Mouse (Mus musculus) forebrain, embryonic 16.5 days (tissue): ENCODE results near the gene Hist1h2ab. TPM values are rescaled to one million over a fixed set of nuclear protein-coding genes. Genes with fewer than 3 reads are reported as not detected.
"Not testable (repeated sequence)": the region's sequence is repeated elsewhere in the genome, so short reads cannot be mapped to it uniquely, and the experiment has no call there.

ENCODE experiments used
- ATAC-seq: fragments of 200-750 bp; cut with Nextera tagmentation; 2 replicates; pipeline ENCODE4 v1.8.0; 2017; ENCODE audit warnings: mild to moderate bottlenecking, moderate library complexity
- H3K27ac ChIP-seq: fragments of 300-500 bp; sonication (generic); 2 replicates; pipeline ENCODE4 v1.5.1; 2014; ENCODE audit warnings: low read length, control low read depth
- H3K27me3 ChIP-seq: fragments of 300-500 bp; sonication (generic); replicated peaks from 2 replicates; pipeline ENCODE4 v1.6.1; 2014; ENCODE audit warnings: low read length; ENCODE audit not compliant: control insufficient read depth, insufficient read depth
- H3K36me3 ChIP-seq: fragments of 300-500 bp; sonication (generic); 2 replicates; pipeline ENCODE4 v1.6.1; 2014; ENCODE audit not compliant: control insufficient read depth, insufficient read depth
- H3K4me1 ChIP-seq: fragments of 300-500 bp; sonication (generic); replicated peaks from 2 replicates; pipeline ENCODE4 v1.6.1; 2014; ENCODE audit warnings: low read length; ENCODE audit not compliant: control insufficient read depth, insufficient read depth
- H3K4me2 ChIP-seq: fragments of 300-500 bp; sonication (generic); 2 replicates; pipeline ENCODE4 v1.6.1; 2014; ENCODE audit warnings: mild to moderate bottlenecking, low read length, control low read depth
- H3K4me3 ChIP-seq: fragments of 300-500 bp; sonication (generic); replicated peaks from 2 replicates; pipeline ENCODE4 v1.5.1; 2014; ENCODE audit warnings: mild to moderate bottlenecking, low read length, control low read depth
- H3K9ac ChIP-seq: fragments of 300-500 bp; sonication (generic); replicated peaks from 2 replicates; pipeline ENCODE4 v1.6.1; 2014; ENCODE audit warnings: low read depth, low read length, control low read depth
- H3K9me3 ChIP-seq: fragments of 300-500 bp; sonication (generic); 2 replicates; pipeline ENCODE4 v1.6.1; 2016; ENCODE audit warnings: low read length; ENCODE audit not compliant: control insufficient read depth
- WGBS: fragments of 180-500 bp; shearing (Covaris S2); extraction: QIAGEN DNeasy Blood & Tissue Kit; methylation state at CpG from one replicate; pipeline ENCODE4 v1.1.7; 2014; 5-methylcytosine and 5-hydroxymethylcytosine counted together
- polyA plus RNA-seq: library from polyadenylated mRNA; unstranded; fragments of >200 nt; fragmentation: Nextera tagmentation; extraction: Ambion mirVana; gene quantifications from 2 replicates; pipeline ENCODE4 v1.2.1, GENCODE M21; 2015

The Hist1h2ab gene
- polyA plus RNA-seq, 1 experiment from 2014 or later: 14.5 TPM

- peak overlapping the region; percentile 57 for H3K9ac ChIP-seq
- no peaks in the 10 kb centered on the region for H3K27me3 ChIP-seq
- H3K27ac ChIP-seq: peak overlapping the region; percentile 96
- H3K4me3 ChIP-seq: peak overlapping the region; percentile 51
- no peaks in the 10 kb centered on the region for H3K36me3 ChIP-seq
- under 1% methylated on average over 11 of the region's 11 CpGs for WGBS
- H3K4me1 ChIP-seq: peaks cover 14% of the 10 kb centered on the region
- ATAC-seq: no peak
- H3K9me3 ChIP-seq: no peaks in the 10 kb centered on the region
- peak overlapping the region; percentile 74 for H3K4me2 ChIP-seq
These were observed 591 bp downstream of the Hist1h2ab start for GRCm38 (mm10) chr13:23751478-23751956.

GRCm38 (mm10) chr13:23752067-23752741 lies 1.3 kb downstream of the Hist1h2ab start, which contains the start of gene Hist1h3b:
TSS of gene Hist1h3b (plus strand) at chr13:23752267.
- WGBS: under 1% methylated on average over 15 of the region's 47 CpGs
- ATAC-seq: peak; percentile 82
- not testable (repeated sequence) for H3K27me3 ChIP-seq, H3K9me3 ChIP-seq, H3K36me3 ChIP-seq
- H3K27ac ChIP-seq: peak within 1 kb of the TSS; percentile 96
- peaks cover 12% of the 10 kb centered on the region for H3K4me1 ChIP-seq
- H3K9ac ChIP-seq: peak within 1 kb of the TSS; percentile 57
- H3K4me2 ChIP-seq: peak within 1 kb of the TSS; percentile 74
- peak within 1 kb of the TSS; percentile 51 for H3K4me3 ChIP-seq

DNA sequence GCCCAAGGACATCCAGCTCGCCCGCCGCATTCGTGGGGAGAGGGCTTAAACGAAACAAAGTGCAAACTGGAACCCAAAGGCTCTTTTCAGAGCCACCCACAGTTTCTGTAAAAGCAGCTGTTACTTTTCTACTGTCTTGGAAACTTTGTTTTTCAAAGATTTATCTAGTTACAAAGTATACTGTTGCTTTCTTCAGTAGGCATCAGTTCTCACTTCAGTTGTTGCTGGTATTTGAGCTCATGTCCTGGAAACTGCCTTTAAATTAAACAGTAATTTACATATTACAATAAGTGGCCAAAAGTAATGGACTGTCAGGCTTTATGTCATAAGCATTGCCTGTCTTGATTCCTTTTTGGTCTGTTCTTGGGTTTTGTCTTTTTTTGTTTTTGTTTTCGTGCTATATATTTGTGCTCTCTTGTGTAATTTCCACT lies 1.8 kb downstream of the Hist1h2ab start:
- Histone ChIP-seq H3K9me3 (no peaks in the 10 kb centered on the region), H3K4me2 (peak overlapping the region; percentile 44), H3K36me3 (no peaks in the 10 kb centered on the region), H3K4me1 (peaks cover 14% of the 10 kb centered on the region), H3K9ac (0 out of 2 replicates have a peak overlapping the region, but pooled peaks have one; percentile 9), H3K27ac (no peak overlapping the region), H3K4me3 (peak overlapping the region; percentile 29), H3K27me3 (no peaks in the 10 kb centered on the region)
- no peak for ATAC-seq
- 4% methylated on average over 6 of the region's 6 CpGs for WGBS

- 49% methylated on average over 4 of the region's 4 CpGs for WGBS
- Histone ChIP-seq H3K9ac (no peak overlapping the region), H3K9me3 (no peaks in the 10 kb centered on the region), H3K4me3 (no peak overlapping the region), H3K27ac (no peak overlapping the region), H3K4me2 (no peak overlapping the region), H3K36me3 (no peaks in the 10 kb centered on the region), H3K4me1 (peaks cover 9% of the 10 kb centered on the region), H3K27me3 (no peaks in the 10 kb centered on the region)
- no peak for ATAC-seq
These were observed 2.6 kb downstream of the Hist1h2ab start for GRCm38 (mm10) chr13:23753314-23754078.

DNA sequence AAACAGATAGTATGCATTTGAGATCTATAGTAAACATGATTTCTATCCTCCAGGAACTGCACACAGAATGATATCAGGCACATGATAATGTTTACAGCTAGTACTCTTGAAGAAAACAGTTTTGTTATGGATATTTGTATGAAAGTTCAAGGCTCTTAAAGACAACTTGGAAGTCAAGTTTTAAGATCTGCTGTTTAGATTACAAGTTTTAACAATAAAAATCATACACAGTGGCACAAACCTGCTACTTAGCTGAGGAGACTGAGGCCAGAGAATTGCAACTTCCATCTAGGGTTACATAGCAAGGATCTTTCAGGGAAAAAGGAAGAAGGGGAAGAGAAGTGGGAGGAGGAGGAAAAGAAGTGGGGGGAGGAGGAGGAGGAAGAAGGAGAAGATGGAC lies 4.1 kb downstream of the Hist1h2ab start:
- no peaks in the 10 kb centered on the region for H3K27me3 ChIP-seq
- H3K9me3 ChIP-seq: no peaks in the 10 kb centered on the region
- ATAC-seq: no peak

GRCm38 (mm10) chr13:23756790-23757189 lies 5.9 kb downstream of the Hist1h2ab start, which contains the start of gene Hist1h4b:
TSS of gene Hist1h4b (plus strand) at chr13:23757013.
- WGBS: 0% methylated on average over 14 of the region's 22 CpGs
- H3K4me3 ChIP-seq: peak within 1 kb of the TSS; percentile 40
- H3K9ac ChIP-seq: peak within 1 kb of the TSS; percentile 53
- ATAC-seq: peak; percentile 75
- peak within 1 kb of the TSS; percentile 77 for H3K27ac ChIP-seq
- peaks cover 20% of the 10 kb centered on the region for H3K4me1 ChIP-seq
- no peaks in the 10 kb centered on the region for H3K27me3 ChIP-seq
- no peaks in the 10 kb centered on the region for H3K36me3 ChIP-seq
- peak within 1 kb of the TSS; percentile 72 for H3K4me2 ChIP-seq
- H3K9me3 ChIP-seq: no peaks in the 10 kb centered on the region

More for the DNA sequence above, 4.1 kb downstream of the Hist1h2ab start:
- no peak overlapping the region for H3K4me2 ChIP-seq
- H3K9ac ChIP-seq: no peak overlapping the region
- no peaks in the 10 kb centered on the region for H3K36me3 ChIP-seq
- H3K4me1 ChIP-seq: peaks cover 10% of the 10 kb centered on the region
- H3K27ac ChIP-seq: no peak overlapping the region
- H3K4me3 ChIP-seq: no peak overlapping the region

DNA sequence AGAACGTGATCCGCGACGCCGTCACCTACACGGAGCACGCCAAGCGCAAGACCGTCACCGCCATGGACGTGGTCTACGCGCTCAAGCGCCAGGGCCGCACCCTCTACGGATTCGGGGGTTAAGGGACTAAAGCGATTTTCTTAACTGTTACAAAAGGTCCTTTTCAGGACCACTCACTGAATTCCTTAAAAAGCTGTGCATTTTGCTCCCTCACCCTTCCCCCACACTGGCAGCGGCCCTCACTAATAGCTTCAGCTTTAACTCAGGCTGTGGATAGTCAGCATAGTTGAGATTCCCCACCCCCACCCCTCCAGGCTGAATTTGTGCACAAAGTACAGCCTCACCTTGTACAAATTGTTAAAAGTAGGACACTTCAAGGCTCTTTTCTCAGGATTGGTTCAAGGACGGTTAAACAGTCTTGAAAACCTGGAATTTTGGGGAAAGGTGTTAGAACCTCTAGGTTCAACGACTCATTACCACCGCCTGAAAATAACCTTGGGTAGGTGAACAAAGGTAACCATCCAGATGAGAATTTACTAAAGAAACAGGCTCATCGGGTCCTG lies 6.4 kb downstream of the Hist1h2ab start:
- no peaks in the 10 kb centered on the region for H3K9me3 ChIP-seq
- peak overlapping the region; percentile 72 for H3K4me2 ChIP-seq
- ATAC-seq: no peak; the same call in 1 of the 2 replicates
- H3K27ac ChIP-seq: peak overlapping the region; percentile 77
- 2% methylated on average over 16 of the region's 23 CpGs for WGBS
- H3K36me3 ChIP-seq: no peaks in the 10 kb centered on the region
- H3K9ac ChIP-seq: peak overlapping the region; percentile 53
- no peaks in the 10 kb centered on the region for H3K27me3 ChIP-seq
- peaks cover 21% of the 10 kb centered on the region for H3K4me1 ChIP-seq
- H3K4me3 ChIP-seq: peak overlapping the region; percentile 40

- Histone ChIP-seq H3K9ac (no peak overlapping the region), H3K27ac (no peak overlapping the region), H3K36me3 (no peaks in the 10 kb centered on the region), H3K4me3 (no peak overlapping the region), H3K9me3 (no peaks in the 10 kb centered on the region), H3K4me1 (peaks cover 19% of the 10 kb centered on the region), H3K4me2 (no peak overlapping the region), H3K27me3 (no peaks in the 10 kb centered on the region)
- no peak for ATAC-seq
- 40% methylated on average over 3 of the region's 3 CpGs for WGBS
These were observed 7.0 kb downstream of the Hist1h2ab start for GRCm38 (mm10) chr13:23757921-23758320.

DNA sequence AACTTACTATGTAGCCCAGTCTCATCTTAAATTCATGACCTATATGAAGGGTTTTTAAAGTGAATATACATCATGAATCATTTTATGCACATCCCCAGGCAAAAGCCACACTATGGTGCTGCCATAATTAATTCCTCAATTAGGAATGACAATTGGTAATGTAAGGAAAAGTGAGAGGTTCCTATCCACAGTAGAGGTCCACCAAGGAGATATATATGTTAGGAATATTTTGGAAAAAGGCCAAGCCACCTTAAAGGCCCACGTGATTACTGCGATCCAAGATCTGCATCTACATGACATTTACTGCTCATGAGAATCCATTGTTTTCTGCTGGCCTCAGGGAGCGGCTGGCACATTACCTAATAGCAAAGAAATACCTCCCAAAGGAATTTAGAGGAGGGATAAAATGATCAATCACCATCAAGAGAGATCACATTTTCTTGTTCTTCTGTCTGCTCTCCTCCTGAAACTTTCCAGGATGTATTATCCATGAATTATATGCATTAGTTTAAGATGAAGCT lies 8.4 kb downstream of the Hist1h2ab start:
- H3K9ac ChIP-seq: no peak overlapping the region
- no peak overlapping the region for H3K4me3 ChIP-seq
- no peak overlapping the region for H3K4me2 ChIP-seq
- no peak for ATAC-seq
- no peaks in the 10 kb centered on the region for H3K27me3 ChIP-seq
- no peaks in the 10 kb centered on the region for H3K9me3 ChIP-seq
- peaks cover 28% of the 10 kb centered on the region for H3K4me1 ChIP-seq
- WGBS: 68% methylated on average over 3 of the region's 3 CpGs
- no peaks in the 10 kb centered on the region for H3K36me3 ChIP-seq
- no peak overlapping the region for H3K27ac ChIP-seq
